Mouse (Mus musculus) cerebellum, adult 2 months (tissue): ENCODE measurements around the gene Gm29666.

Experiments used
- CTCF ChIP-seq: fragments of 200-500 bp; IDR thresholded peaks from 2 replicates; pipeline ENCODE4 v1.5.1; 2011; ENCODE audit warnings: low read depth, mild to moderate bottlenecking, control low read depth, low read length, moderate library complexity, borderline replicate concordance; ENCODE audit not compliant: insufficient read depth
- POLR2A ChIP-seq: fragments of 200-500 bp; IDR thresholded peaks from 2 replicates; pipeline ENCODE4 v1.6.1; 2011; ENCODE audit warnings: low read length, control low read depth, borderline replicate concordance; ENCODE audit not compliant: insufficient read depth

GRCm38 (mm10) chr15:84913201-84913600 lies 6.6 kb downstream of the Gm29666 start:
- TF ChIP-seq POLR2A: no peak
- TF ChIP-seq CTCF: no peak
